Mouse (Mus musculus) midbrain, embryonic 10.5 days (tissue): Measurements from ENCODE around the gene Mpv17l2. TPM values are rescaled to one million over a fixed set of nuclear protein-coding genes. Genes with fewer than 3 reads are reported as not detected.

Experiments used
- DNase-seq: peaks from one replicate; pipeline ENCODE4 v3.0.0-alpha.2; 2017; ENCODE audit warnings: low spot score
- H3K27ac ChIP-seq: fragments of 300-500 bp; sonication (generic); replicated peaks from 2 replicates; pipeline ENCODE4 v1.5.1; 2016; ENCODE audit warnings: mild to moderate bottlenecking
- H3K27me3 ChIP-seq: fragments of 300-500 bp; sonication (generic); 2 replicates; pipeline ENCODE4 v1.6.1; 2016; ENCODE audit warnings: low read depth, mild to moderate bottlenecking; ENCODE audit not compliant: poor library complexity, severe bottlenecking
- H3K36me3 ChIP-seq: fragments of 300-500 bp; sonication (generic); 2 replicates; pipeline ENCODE4 v1.6.1; 2016; ENCODE audit warnings: mild to moderate bottlenecking, moderate library complexity
- H3K4me1 ChIP-seq: fragments of 300-500 bp; sonication (generic); 2 replicates; pipeline ENCODE4 v1.6.1; 2016
- H3K4me3 ChIP-seq: fragments of 300-500 bp; sonication (generic); 2 replicates; pipeline ENCODE4 v1.5.1; 2016; ENCODE audit warnings: mild to moderate bottlenecking, moderate library complexity
- H3K9me3 ChIP-seq: fragments of 300-500 bp; sonication (generic); replicated peaks from 2 replicates; pipeline ENCODE4 v1.6.1; 2016; ENCODE audit warnings: mild to moderate bottlenecking
- WGBS: fragments of 180-500 bp; shearing (Covaris S2); methylation state at CpG from one replicate; pipeline ENCODE4 v1.1.7; 2016; 5-methylcytosine and 5-hydroxymethylcytosine counted together
- polyA plus RNA-seq: library from polyadenylated mRNA; unstranded; fragments of >200 nt; fragmentation: Nextera tagmentation; extraction: Ambion mirVana; gene quantifications from 2 replicates; pipeline ENCODE4 v1.2.1, GENCODE M21; 2016

Gene Mpv17l2
- polyA plus RNA-seq, 1 experiment from 2014 or later: 31.7 TPM

- H3K27me3 ChIP-seq: peaks cover 54% of the 10 kb centered on the region
- H3K36me3 ChIP-seq: peaks cover 76% of the 10 kb centered on the region
- no peak overlapping the region for H3K4me3 ChIP-seq
- peaks cover 30% of the 10 kb centered on the region for H3K4me1 ChIP-seq
- no peak for DNase-seq
- no peak overlapping the region for H3K27ac ChIP-seq
- no peaks in the 10 kb centered on the region for H3K9me3 ChIP-seq
- 89% methylated on average over 25 of the region's 25 CpGs for WGBS
Measured at GRCm38 (mm10) chr8:70786291-70787050, 25.7 kb upstream of the Mpv17l2 start.

GRCm38 (mm10) chr8:70780093-70780492 lies 19.3 kb upstream of the Mpv17l2 start:
- Histone ChIP-seq H3K36me3 (peaks cover 73% of the 10 kb centered on the region), H3K4me1 (peaks cover 28% of the 10 kb centered on the region), H3K4me3 (no peak overlapping the region), H3K27ac (no peak overlapping the region), H3K9me3 (no peaks in the 10 kb centered on the region), H3K27me3 (no peaks in the 10 kb centered on the region)
- WGBS: 79% methylated on average over 11 of the region's 11 CpGs
- no peak for DNase-seq

GRCm38 (mm10) chr8:70776496-70777444 lies 16.0 kb upstream of the Mpv17l2 start, which contains the start of gene Pik3r2:
Gene Pik3r2, minus strand, starts transcription at chr8:70776713.
- H3K4me1 ChIP-seq: peaks cover 51% of the 10 kb centered on the region
- WGBS: under 1% methylated on average over 94 of the region's 94 CpGs

GRCm38 (mm10) chr8:70775851-70776495 lies 15.2 kb upstream of the Mpv17l2 start:
- peaks cover 4% of the 10 kb centered on the region; the same call in 1 of the 2 replicates for H3K27me3 ChIP-seq
- peak; percentile 27 for DNase-seq
- 3% methylated on average over 34 of the region's 34 CpGs for WGBS
- peak overlapping the region; percentile 87 for H3K4me3 ChIP-seq
- peak overlapping the region; percentile 95 for H3K27ac ChIP-seq
- peaks cover 75% of the 10 kb centered on the region for H3K36me3 ChIP-seq
- peaks cover 51% of the 10 kb centered on the region for H3K4me1 ChIP-seq
- H3K9me3 ChIP-seq: no peaks in the 10 kb centered on the region

More at GRCm38 (mm10) chr8:70776496-70777444, 16.0 kb upstream of the Mpv17l2 start, which contains the start of gene Pik3r2:
- Histone ChIP-seq H3K4me3 (peak within 1 kb of the TSS; percentile 87), H3K36me3 (peaks cover 75% of the 10 kb centered on the region), H3K27ac (peak within 1 kb of the TSS; percentile 95), H3K27me3 (no peaks in the 10 kb centered on the region; the same call in 1 of the 2 replicates), H3K9me3 (no peaks in the 10 kb centered on the region)
- peak; percentile 98 for DNase-seq

- H3K9me3 ChIP-seq: no peaks in the 10 kb centered on the region
- H3K27ac ChIP-seq: peak overlapping the region; percentile 95
- H3K4me1 ChIP-seq: peaks cover 51% of the 10 kb centered on the region
- peaks cover 11% of the 10 kb centered on the region for H3K27me3 ChIP-seq
- WGBS: 96% methylated on average over 5 of the region's 5 CpGs
- peaks cover 75% of the 10 kb centered on the region for H3K36me3 ChIP-seq
- peak overlapping the region; percentile 87 for H3K4me3 ChIP-seq
- no peak for DNase-seq
Measured at GRCm38 (mm10) chr8:70775227-70775626, 14.5 kb upstream of the Mpv17l2 start.

- H3K27ac ChIP-seq: 0 out of 2 replicates have a peak overlapping the region, but pooled peaks have one; percentile 23
- 95% methylated on average over 18 of the region's 18 CpGs for WGBS
- H3K36me3 ChIP-seq: peaks cover 75% of the 10 kb centered on the region
- no peak for DNase-seq
- H3K27me3 ChIP-seq: peaks cover 13% of the 10 kb centered on the region
- H3K9me3 ChIP-seq: no peaks in the 10 kb centered on the region
- peak overlapping the region; percentile 87; the same call in 1 of the 2 replicates for H3K4me3 ChIP-seq
- H3K4me1 ChIP-seq: peaks cover 52% of the 10 kb centered on the region
Measured at GRCm38 (mm10) chr8:70774740-70775139, 14.0 kb upstream of the Mpv17l2 start.

GRCm38 (mm10) chr8:70773833-70774232 lies 13.1 kb upstream of the Mpv17l2 start:
- Histone ChIP-seq H3K27me3 (peaks cover 13% of the 10 kb centered on the region), H3K27ac (no peak overlapping the region; the same call in 1 of the 2 replicates), H3K9me3 (no peaks in the 10 kb centered on the region), H3K36me3 (peaks cover 73% of the 10 kb centered on the region), H3K4me3 (no peak overlapping the region), H3K4me1 (peaks cover 56% of the 10 kb centered on the region)
- DNase-seq: no peak
- 88% methylated on average over 9 of the region's 9 CpGs for WGBS

- peaks cover 53% of the 10 kb centered on the region for H3K4me1 ChIP-seq
- H3K9me3 ChIP-seq: no peaks in the 10 kb centered on the region
- no peak overlapping the region for H3K27ac ChIP-seq
- peaks cover 13% of the 10 kb centered on the region for H3K27me3 ChIP-seq
- WGBS: 89% methylated on average over 5 of the region's 5 CpGs
- H3K4me3 ChIP-seq: no peak overlapping the region
- peaks cover 73% of the 10 kb centered on the region for H3K36me3 ChIP-seq
- no peak for DNase-seq
Measured at GRCm38 (mm10) chr8:70773410-70773809, 12.7 kb upstream of the Mpv17l2 start.

GRCm38 (mm10) chr8:70772890-70773289 lies 12.1 kb upstream of the Mpv17l2 start:
- Histone ChIP-seq H3K9me3 (no peaks in the 10 kb centered on the region), H3K4me3 (no peak overlapping the region), H3K4me1 (peaks cover 48% of the 10 kb centered on the region), H3K27ac (no peak overlapping the region), H3K27me3 (peaks cover 17% of the 10 kb centered on the region), H3K36me3 (peaks cover 73% of the 10 kb centered on the region)
- 91% methylated on average over 9 of the region's 9 CpGs for WGBS
- DNase-seq: no peak

GRCm38 (mm10) chr8:70772075-70772474 lies 11.3 kb upstream of the Mpv17l2 start:
- WGBS: 93% methylated on average over 13 of the region's 13 CpGs
- H3K27me3 ChIP-seq: peaks cover 25% of the 10 kb centered on the region
- no peaks in the 10 kb centered on the region for H3K9me3 ChIP-seq
- peaks cover 48% of the 10 kb centered on the region for H3K4me1 ChIP-seq
- peaks cover 78% of the 10 kb centered on the region for H3K36me3 ChIP-seq
- DNase-seq: no peak
- H3K27ac ChIP-seq: no peak overlapping the region
- H3K4me3 ChIP-seq: no peak overlapping the region

- no peak for DNase-seq
- H3K27me3 ChIP-seq: peaks cover 34% of the 10 kb centered on the region
- no peaks in the 10 kb centered on the region for H3K9me3 ChIP-seq
- peaks cover 78% of the 10 kb centered on the region for H3K36me3 ChIP-seq
- no peak overlapping the region for H3K27ac ChIP-seq
- peaks cover 53% of the 10 kb centered on the region for H3K4me1 ChIP-seq
- WGBS: 94% methylated on average over 7 of the region's 7 CpGs
- H3K4me3 ChIP-seq: no peak overlapping the region
Measured at GRCm38 (mm10) chr8:70771217-70771616, 10.5 kb upstream of the Mpv17l2 start.

- Histone ChIP-seq H3K9me3 (no peaks in the 10 kb centered on the region), H3K27me3 (peaks cover 39% of the 10 kb centered on the region), H3K27ac (no peak overlapping the region), H3K36me3 (peaks cover 78% of the 10 kb centered on the region), H3K4me1 (peaks cover 53% of the 10 kb centered on the region), H3K4me3 (no peak overlapping the region)
- no peak for DNase-seq
- WGBS: 95% methylated on average over 13 of the region's 13 CpGs
Measured at GRCm38 (mm10) chr8:70770748-70771147, 10.0 kb upstream of the Mpv17l2 start.
